Mouse (Mus musculus): ENCODE results near the gene Dnajb13. TPM values are rescaled to one million over a fixed set of nuclear protein-coding genes. Genes with fewer than 3 reads are reported as not detected.
A peak's percentile ranks its signal among the peaks of the same experiment; 100 is the strongest.

The Dnajb13 gene
- polyA plus RNA-seq, 1 experiment from 2014 or later = 0.49 TPM

DNA sequence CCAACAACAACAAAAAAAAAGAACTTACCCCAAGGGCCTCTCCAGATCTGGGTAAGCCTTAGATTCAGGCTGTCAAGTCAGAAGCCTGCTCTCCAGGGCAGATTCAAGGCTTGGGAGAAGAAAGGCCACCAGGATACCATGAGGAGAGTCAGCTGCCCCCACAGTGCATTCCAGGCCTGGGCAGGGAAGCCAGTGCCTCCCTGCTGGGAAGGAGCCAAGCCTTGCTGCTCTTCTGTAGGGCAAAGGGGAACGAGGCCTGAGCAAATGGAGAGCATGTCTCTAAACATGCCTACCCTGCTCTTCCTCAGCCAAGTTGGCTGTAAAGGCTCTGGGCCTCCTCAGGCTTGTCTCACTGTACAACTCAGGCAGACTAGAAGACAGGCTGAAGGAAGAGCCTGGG is 40.1 kb downstream of the Dnajb13 start:
- Histone ChIP-seq H3K4me1 (replicated peaks; ENCODE audit: control insufficient read depth, insufficient read depth, low read length) (no peaks in the 10 kb centered on the region), H3K9me3 (ENCODE audit: control insufficient read depth, low read length) (no peaks in the 10 kb centered on the region), H3K36me3 (ENCODE audit: control insufficient read depth, insufficient read depth, low read length) (no peaks in the 10 kb centered on the region), H3K9ac (ENCODE audit: low read length) (no peak overlapping the region), H3K4me2 (ENCODE audit: low read depth, low read length, severe bottlenecking) (no peak overlapping the region), H3K27ac (ENCODE audit: low read depth, low read length) (no peak overlapping the region), H3K27me3 (ENCODE audit: control insufficient read depth, insufficient read depth, low read length) (no peaks in the 10 kb centered on the region), H3K4me3 (ENCODE audit: low read depth, low read length) (no peak overlapping the region)
- WGBS = 65% methylated on average over 1 of the region's 1 CpGs
- ATAC-seq (replicated peaks; ENCODE audit: low FRiP score) (no peak), DNase-seq (ENCODE audit: low spot score) (no peak)

DNA sequence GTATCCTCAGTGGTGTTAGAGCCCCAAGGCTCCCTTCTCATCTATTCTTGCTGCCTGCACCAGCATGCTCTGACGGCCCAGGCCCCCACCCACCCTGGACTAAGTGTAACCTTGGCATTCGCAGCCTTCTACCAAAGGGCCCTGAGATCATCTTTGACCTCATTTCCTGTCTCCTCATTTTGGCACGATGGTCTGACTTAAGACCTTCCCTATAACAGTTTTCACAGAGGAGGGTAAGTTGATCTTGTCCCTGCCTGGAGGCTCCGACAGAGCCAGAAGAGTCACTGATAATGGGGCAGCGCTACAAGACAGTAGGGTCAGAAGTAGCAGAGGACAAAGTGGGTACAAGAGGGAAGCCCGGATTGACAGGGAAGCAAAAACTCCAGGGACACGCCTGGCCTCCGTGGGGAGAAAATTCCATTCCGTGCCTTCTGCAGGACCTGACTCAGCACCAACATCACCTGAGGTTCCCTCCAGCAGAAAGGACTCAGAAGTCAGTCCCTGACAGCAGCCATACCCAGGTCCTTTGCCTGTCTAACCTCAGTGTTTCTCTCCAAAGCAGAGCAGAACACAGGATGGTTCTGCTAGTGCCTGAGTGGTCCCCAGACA is 40.8 kb downstream of the Dnajb13 start:
- no peak overlapping the region for H3K4me3 ChIP-seq (ENCODE audit: low read depth, low read length)
- H3K27me3 ChIP-seq (ENCODE audit: control insufficient read depth, insufficient read depth, low read length) = no peaks in the 10 kb centered on the region
- H3K9ac ChIP-seq (ENCODE audit: low read length) = no peak overlapping the region
- ATAC-seq (replicated peaks; ENCODE audit: low FRiP score) = no peak
- no peak overlapping the region for H3K27ac ChIP-seq (ENCODE audit: low read depth, low read length)
- H3K9me3 ChIP-seq (ENCODE audit: control insufficient read depth, low read length) = no peaks in the 10 kb centered on the region
- H3K36me3 ChIP-seq (ENCODE audit: control insufficient read depth, insufficient read depth, low read length) = no peaks in the 10 kb centered on the region; the same call in 1 of the 2 replicates
- H3K4me2 ChIP-seq (ENCODE audit: low read depth, low read length, severe bottlenecking) = no peak overlapping the region
- 86% methylated on average over 9 of the region's 9 CpGs for WGBS
- DNase-seq (ENCODE audit: low spot score) = no peak
- H3K4me1 ChIP-seq (replicated peaks; ENCODE audit: control insufficient read depth, insufficient read depth, low read length) = no peaks in the 10 kb centered on the region

DNA sequence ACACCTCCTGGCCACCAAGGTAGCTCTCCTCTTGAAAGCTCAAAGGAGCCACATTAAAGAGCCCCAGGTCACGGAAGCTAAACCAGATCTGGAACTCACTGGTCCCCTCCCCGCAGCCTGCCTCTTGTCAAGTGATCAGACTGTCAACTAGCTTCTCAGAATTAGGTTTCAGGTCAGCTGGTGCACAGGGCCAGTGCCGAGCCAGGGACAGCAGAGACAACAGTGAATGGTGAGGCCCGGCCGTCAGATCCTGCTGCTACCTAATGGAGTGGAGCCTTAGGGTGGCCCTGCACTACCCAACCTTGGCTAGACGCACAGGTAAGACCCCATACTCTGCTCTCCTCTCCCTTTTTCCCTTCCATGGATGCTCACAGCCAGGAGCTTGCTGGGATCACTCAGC is 42.0 kb downstream of the Dnajb13 start, which contains the start of gene Ucp3:
Ucp3 (plus strand) TSS at position 214 of the 400 bp plus-strand sequence.
- H3K4me3 ChIP-seq (ENCODE audit: low read depth, low read length) = no peak within 1 kb of the TSS
- H3K27ac ChIP-seq (ENCODE audit: low read depth, low read length) = no peak within 1 kb of the TSS
- no peak within 1 kb of the TSS for H3K4me2 ChIP-seq (ENCODE audit: low read depth, low read length, severe bottlenecking)
- no peaks in the 10 kb centered on the region for H3K4me1 ChIP-seq (replicated peaks; ENCODE audit: control insufficient read depth, insufficient read depth, low read length)
- H3K9me3 ChIP-seq (ENCODE audit: control insufficient read depth, low read length) = no peaks in the 10 kb centered on the region
- ATAC-seq (replicated peaks; ENCODE audit: low FRiP score) = no peak
- no peaks in the 10 kb centered on the region; the same call in 1 of the 2 replicates for H3K36me3 ChIP-seq (ENCODE audit: control insufficient read depth, insufficient read depth, low read length)
- H3K27me3 ChIP-seq (ENCODE audit: control insufficient read depth, insufficient read depth, low read length) = no peaks in the 10 kb centered on the region
- no peak for DNase-seq (ENCODE audit: low spot score)
- no peak within 1 kb of the TSS for H3K9ac ChIP-seq (ENCODE audit: low read length)
- WGBS = 90% methylated on average over 6 of the region's 6 CpGs

DNA sequence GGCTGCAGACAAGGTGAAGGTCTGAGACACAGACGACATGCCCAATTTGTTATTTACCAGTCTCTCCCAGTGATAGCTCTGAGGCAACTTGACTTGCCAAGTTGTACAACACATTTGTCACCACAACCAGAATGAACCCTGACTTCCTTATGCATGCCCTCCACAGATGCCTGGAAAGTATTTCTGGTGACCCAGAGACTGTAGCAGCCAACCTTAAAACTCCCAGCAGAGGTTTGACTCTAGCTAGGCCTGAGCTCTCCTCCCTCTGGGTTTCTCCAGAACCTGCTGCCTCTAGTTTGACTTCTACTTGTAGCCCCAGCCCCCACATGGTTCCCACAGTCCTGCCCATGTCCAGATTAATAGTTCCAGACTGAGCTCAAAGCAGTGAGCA is 43.4 kb downstream of the Dnajb13 start:
- no peaks in the 10 kb centered on the region for H3K27me3 ChIP-seq (ENCODE audit: control insufficient read depth, insufficient read depth, low read length)
- no peak overlapping the region for H3K27ac ChIP-seq (ENCODE audit: low read depth, low read length)
- no peak overlapping the region for H3K4me2 ChIP-seq (ENCODE audit: low read depth, low read length, severe bottlenecking)
- H3K9ac ChIP-seq (ENCODE audit: low read length) = no peak overlapping the region
- no peak for ATAC-seq (replicated peaks; ENCODE audit: low FRiP score)
- DNase-seq (ENCODE audit: low spot score) = no peak
- H3K9me3 ChIP-seq (ENCODE audit: control insufficient read depth, low read length) = no peaks in the 10 kb centered on the region
- no peaks in the 10 kb centered on the region for H3K4me1 ChIP-seq (replicated peaks; ENCODE audit: control insufficient read depth, insufficient read depth, low read length)
- WGBS = 93% methylated on average over 1 of the region's 1 CpGs
- no peak overlapping the region for H3K4me3 ChIP-seq (ENCODE audit: low read depth, low read length)
- H3K36me3 ChIP-seq (ENCODE audit: control insufficient read depth, insufficient read depth, low read length) = no peaks in the 10 kb centered on the region; the same call in 1 of the 2 replicates

DNA sequence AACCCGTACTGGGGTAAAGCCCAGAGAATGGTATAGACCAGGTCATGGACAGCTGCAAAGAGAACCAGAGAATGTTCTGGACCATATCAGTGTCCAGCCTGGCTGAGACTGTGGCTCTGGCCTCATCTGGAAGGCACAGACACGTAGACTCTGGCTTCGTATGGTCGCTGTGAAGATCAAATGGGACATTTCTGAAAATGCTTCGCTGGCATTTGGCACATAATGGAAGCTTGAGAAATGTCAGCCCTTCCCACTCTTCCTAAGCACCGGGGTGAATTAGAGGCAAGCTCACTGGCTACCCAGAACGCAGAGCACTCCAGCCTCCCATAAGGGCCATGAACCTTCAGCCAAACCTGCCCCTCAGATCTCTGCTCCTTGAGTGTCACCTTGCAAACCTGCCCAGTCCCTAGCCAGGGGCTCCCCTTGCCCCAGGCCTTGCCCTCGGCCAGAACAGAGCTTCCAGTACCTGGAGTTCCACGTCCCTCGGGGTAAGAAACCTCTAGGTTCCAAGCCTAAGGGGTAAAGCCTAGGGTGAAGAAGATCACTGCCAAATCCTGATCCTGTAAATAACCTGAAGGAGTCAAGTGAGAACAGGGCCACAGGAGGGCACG is 43.9 kb downstream of the Dnajb13 start:
- DNase-seq (ENCODE audit: low spot score) = no peak
- Histone ChIP-seq H3K27me3 (ENCODE audit: control insufficient read depth, insufficient read depth, low read length) (no peaks in the 10 kb centered on the region), H3K27ac (ENCODE audit: low read depth, low read length) (no peak overlapping the region), H3K36me3 (ENCODE audit: control insufficient read depth, insufficient read depth, low read length) (no peaks in the 10 kb centered on the region; the same call in 1 of the 2 replicates), H3K4me2 (ENCODE audit: low read depth, low read length, severe bottlenecking) (no peak overlapping the region), H3K4me1 (replicated peaks; ENCODE audit: control insufficient read depth, insufficient read depth, low read length) (no peaks in the 10 kb centered on the region), H3K9ac (ENCODE audit: low read length) (no peak overlapping the region), H3K9me3 (ENCODE audit: control insufficient read depth, low read length) (no peaks in the 10 kb centered on the region), H3K4me3 (ENCODE audit: low read depth, low read length) (no peak overlapping the region)
- 88% methylated on average over 11 of the region's 11 CpGs for WGBS
- no peak for ATAC-seq (replicated peaks; ENCODE audit: low FRiP score)

DNA sequence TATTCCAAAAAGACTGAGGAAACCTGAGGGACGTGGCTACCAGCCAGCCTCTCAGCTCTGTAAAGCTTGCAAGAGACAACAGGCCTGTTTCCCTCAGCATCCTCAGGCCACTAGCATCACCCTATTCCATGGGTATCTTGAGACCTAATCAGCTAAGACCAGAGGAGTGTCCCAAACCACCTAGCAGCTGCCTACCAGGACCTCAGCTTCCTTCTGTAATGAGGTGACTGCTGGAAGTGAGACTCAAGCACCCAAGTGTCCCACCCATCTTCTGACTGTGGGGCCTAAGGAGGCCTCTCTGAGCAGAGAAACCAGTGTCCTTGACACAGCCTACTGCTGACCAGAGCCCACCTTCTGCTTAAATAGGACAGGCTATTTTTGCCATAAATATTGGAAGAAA is 45.3 kb downstream of the Dnajb13 start:
- Histone ChIP-seq H3K36me3 (ENCODE audit: control insufficient read depth, insufficient read depth, low read length) (no peaks in the 10 kb centered on the region; the same call in 1 of the 2 replicates), H3K27me3 (ENCODE audit: control insufficient read depth, insufficient read depth, low read length) (no peaks in the 10 kb centered on the region), H3K9me3 (ENCODE audit: control insufficient read depth, low read length) (no peaks in the 10 kb centered on the region), H3K27ac (ENCODE audit: low read depth, low read length) (no peak overlapping the region), H3K4me3 (ENCODE audit: low read depth, low read length) (no peak overlapping the region), H3K4me1 (replicated peaks; ENCODE audit: control insufficient read depth, insufficient read depth, low read length) (no peaks in the 10 kb centered on the region), H3K9ac (ENCODE audit: low read length) (no peak overlapping the region), H3K4me2 (ENCODE audit: low read depth, low read length, severe bottlenecking) (no peak overlapping the region)
- no peak for DNase-seq (ENCODE audit: low spot score)
- 87% methylated on average over 1 of the region's 1 CpGs for WGBS
- ATAC-seq (replicated peaks; ENCODE audit: low FRiP score) = no peak

DNA sequence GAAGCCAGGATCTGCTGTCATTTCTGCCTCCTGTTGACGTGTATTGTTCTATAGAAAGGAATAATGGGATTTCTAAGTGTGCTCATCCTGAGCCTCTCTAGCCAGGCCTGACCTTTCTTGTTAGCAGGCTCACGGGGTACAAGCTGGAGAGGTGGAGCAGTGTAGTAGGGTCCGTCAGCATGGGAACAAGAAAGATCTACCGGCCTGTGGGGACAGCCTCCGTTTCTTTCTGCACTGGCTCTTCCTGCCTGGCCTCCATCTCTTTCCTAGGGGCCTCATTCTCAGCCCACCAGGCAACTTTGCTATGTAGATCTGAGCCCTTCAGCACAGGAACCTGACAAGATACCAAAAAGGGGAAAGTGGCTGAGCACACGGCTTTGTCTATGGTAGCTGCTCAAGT is 46.0 kb downstream of the Dnajb13 start:
- H3K4me3 ChIP-seq (ENCODE audit: low read depth, low read length) = no peak overlapping the region
- H3K4me1 ChIP-seq (replicated peaks; ENCODE audit: control insufficient read depth, insufficient read depth, low read length) = no peaks in the 10 kb centered on the region
- ATAC-seq (replicated peaks; ENCODE audit: low FRiP score) = no peak
- H3K27me3 ChIP-seq (ENCODE audit: control insufficient read depth, insufficient read depth, low read length) = no peaks in the 10 kb centered on the region
- H3K27ac ChIP-seq (ENCODE audit: low read depth, low read length) = no peak overlapping the region
- no peak for DNase-seq (ENCODE audit: low spot score)
- no peak overlapping the region for H3K4me2 ChIP-seq (ENCODE audit: low read depth, low read length, severe bottlenecking)
- no peak overlapping the region for H3K9ac ChIP-seq (ENCODE audit: low read length)
- 89% methylated on average over 6 of the region's 6 CpGs for WGBS
- H3K36me3 ChIP-seq (ENCODE audit: control insufficient read depth, insufficient read depth, low read length) = no peaks in the 10 kb centered on the region; the same call in 1 of the 2 replicates
- no peaks in the 10 kb centered on the region for H3K9me3 ChIP-seq (ENCODE audit: control insufficient read depth, low read length)

DNA sequence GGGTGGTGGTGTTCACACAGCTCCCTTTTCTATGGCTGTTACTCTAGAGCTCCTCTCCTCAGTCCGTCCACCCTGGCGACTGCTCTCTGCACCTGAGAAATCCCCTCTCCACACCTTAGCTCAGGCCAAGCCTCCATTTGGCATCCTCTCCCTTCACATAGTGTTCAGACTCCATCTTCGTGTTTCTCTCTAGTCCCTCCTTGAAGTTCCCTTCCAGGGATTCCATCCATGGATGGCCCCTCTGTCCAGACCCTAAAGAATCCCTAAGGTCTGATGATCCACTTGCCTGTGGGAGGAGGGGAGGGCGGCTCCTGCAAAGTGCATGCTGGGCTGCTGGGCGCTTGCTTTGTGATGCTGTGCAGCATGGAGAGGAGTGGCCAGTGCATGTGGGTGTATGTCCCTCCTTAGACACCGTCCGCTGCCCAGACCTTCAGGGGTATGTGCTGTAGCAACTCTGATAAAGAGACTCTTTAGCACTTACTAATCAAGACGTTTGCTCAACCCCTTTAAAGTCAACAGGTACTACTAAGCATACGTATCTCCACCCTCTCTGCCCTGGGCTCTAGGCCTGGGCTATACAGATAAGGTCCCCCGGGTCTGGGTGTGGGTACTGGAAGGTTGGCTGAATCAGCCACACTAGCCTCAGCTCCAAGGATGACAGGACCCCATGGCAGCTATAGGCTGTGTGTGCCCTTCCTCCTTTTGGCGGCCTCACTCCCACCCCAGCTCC is 47.8 kb downstream of the Dnajb13 start:
- DNase-seq (ENCODE audit: low spot score) (no peak), ATAC-seq (replicated peaks; ENCODE audit: low FRiP score) (peak; percentile 58; the same call in 1 of the 2 replicates)
- no peak overlapping the region for H3K4me3 ChIP-seq (ENCODE audit: low read depth, low read length)

More for the DNA sequence above, 47.8 kb downstream of the Dnajb13 start:
- no peaks in the 10 kb centered on the region for H3K4me1 ChIP-seq (replicated peaks; ENCODE audit: control insufficient read depth, insufficient read depth, low read length)
- WGBS = 91% methylated on average over 11 of the region's 11 CpGs
- no peak overlapping the region for H3K9ac ChIP-seq (ENCODE audit: low read length)
- H3K36me3 ChIP-seq (ENCODE audit: control insufficient read depth, insufficient read depth, low read length) = no peaks in the 10 kb centered on the region; the same call in 1 of the 2 replicates
- H3K27me3 ChIP-seq (ENCODE audit: control insufficient read depth, insufficient read depth, low read length) = no peaks in the 10 kb centered on the region
- H3K4me2 ChIP-seq (ENCODE audit: low read depth, low read length, severe bottlenecking) = no peak overlapping the region
- H3K9me3 ChIP-seq (ENCODE audit: control insufficient read depth, low read length) = no peaks in the 10 kb centered on the region
- peak overlapping the region; percentile 64 for H3K27ac ChIP-seq (ENCODE audit: low read depth, low read length)

All from forebrain, embryonic 11.5 days (tissue).